Mouse (Mus musculus) myocyte (in vitro differentiated cells): ENCODE data around the gene Elmo3.

Experiments
- E2F4 ChIP-seq: IDR thresholded peaks from one replicate; pipeline ENCODE4 v1.6.1; 2011; ENCODE audit warnings: mild to moderate bottlenecking, control low read depth, moderate library complexity; ENCODE audit not compliant: insufficient read depth
- POLR2A ChIP-seq: IDR thresholded peaks from one replicate; pipeline ENCODE4 v1.6.1; 2011; ENCODE audit warnings: low read depth, mild to moderate bottlenecking, control low read depth, moderate library complexity; ENCODE audit not compliant: insufficient read length
- USF1 ChIP-seq: IDR thresholded peaks from one replicate; pipeline ENCODE4 v1.6.1; 2011; ENCODE audit warnings: low read depth, mild to moderate bottlenecking, control low read depth, moderate library complexity

GRCm38 (mm10) chr8:105295256-105295655 is 10.1 kb upstream of the Elmo3 start:
- TF ChIP-seq E2F4 (no peak), POLR2A (no peak), USF1 (no peak)
